In genomic region chr4:53825821-53826605, GRCm38 (mm10) we compare ENCODE assay signal across 8 mouse cellular contexts. TPM values are rescaled to one million over a fixed set of nuclear protein-coding genes. Genes with fewer than 3 reads are reported as not detected.
A peak's percentile ranks its signal among the peaks of the same experiment; 100 is the strongest.
DNase-seq lines count a peak whose midpoint lies in the region; ATAC-seq and TF ChIP-seq lines count a peak whose summit lies in the region.

Gene Tmem38b, plus strand, starts transcription at chr4:53826045.

- ATAC-seq in hindbrain, embryonic 14.5 days (ENCODE audit: low FRiP score) = peak; percentile 93
- peak; percentile 81 for ATAC-seq in megakaryocyte, adult 5-6 weeks (ENCODE audit: poor library complexity, severe bottlenecking)

- under 1% methylated on average over 52 of the region's 55 CpGs for WGBS in hindbrain, embryonic 14.5 days

- peak within 1 kb of the TSS; percentile 83 for H3K9ac ChIP-seq in hindbrain, embryonic 14.5 days

- peak within 1 kb of the TSS; percentile 66 for H3K4me3 ChIP-seq in hindbrain, embryonic 14.5 days (replicated peaks; ENCODE audit: low read length)
- peak within 1 kb of the TSS; percentile 100 for H3K4me3 ChIP-seq in left cerebral cortex, adult 2 months

- H3K4me1 ChIP-seq in hindbrain, embryonic 14.5 days (replicated peaks; ENCODE audit: control insufficient read depth, insufficient read depth, low read length) = 0 out of 2 replicates have a peak, but pooled peaks cover 3% of the 10 kb centered on the region

- H3K27ac ChIP-seq in hindbrain, embryonic 14.5 days = peak within 1 kb of the TSS; percentile 63
- H3K27ac ChIP-seq in left cerebral cortex, adult 2 months = peak within 1 kb of the TSS; percentile 90

- TF ChIP-seq CTCF in left cerebral cortex, adult 2 months (IDR thresholded peaks at IDR 0.05) = peak; percentile 34

- intact Hi-C loops in left cerebral cortex, adult 2 months (cut with DNase I) = loop anchor here (5.0 kb wide), 1 partner anchor 69 kb away; no protein-coding TSS in a partner anchor

- no peaks in the 10 kb centered on the region for H3K36me3 ChIP-seq in hindbrain, embryonic 14.5 days (replicated peaks; ENCODE audit: control insufficient read depth, insufficient read depth)

- no peaks in the 10 kb centered on the region for H3K9me3 ChIP-seq in hindbrain, embryonic 14.5 days (ENCODE audit: control insufficient read depth, low read length)

- peak within 1 kb of the TSS; percentile 68 for H3K4me2 ChIP-seq in hindbrain, embryonic 14.5 days (replicated peaks)

- no peaks in the 10 kb centered on the region for H3K27me3 ChIP-seq in hindbrain, embryonic 14.5 days (ENCODE audit: control insufficient read depth, insufficient read depth, low read length)

- peak; percentile 56 for DNase-seq in T-cell, adult 2 months (ENCODE audit: low spot score)
- peak; percentile 90 to 92 for DNase-seq in cerebellum, postnatal 14 days
- DNase-seq in frontal cortex, postnatal 25 days (ENCODE audit: low spot score in 2 of 2) = peak; percentile 32 to 49
- peak; percentile 87 for DNase-seq in hindbrain, embryonic 14.5 days (ENCODE audit: low spot score)
- DNase-seq in left cerebral cortex, adult 2 months (ENCODE audit: extremely low spot score in 1 of 2, low spot score in 2 of 2) = peak; percentile 72 to 74
- peak; percentile 68 for DNase-seq in right cerebral cortex, adult 18-20 months
- DNase-seq in urinary bladder, postnatal 10 days (ENCODE audit: low spot score) = peak; percentile 23

RNA-seq across cellular contexts. Expression of gene Tmem38b, which starts in this region (rescaled TPM):
- 6.3 and 8.7 TPM in 2 replicates for polyA plus RNA-seq in hindbrain, embryonic 14.5 days (2014; fragmentation: Nextera tagmentation; extraction: Ambion mirVana)
- 10 to 100 TPM; 11.0 to 14.0 TPM for total RNA-seq in left cerebral cortex, adult 2 months (2021)
- total RNA-seq in megakaryocyte, adult 5-6 weeks (2015) = 37.6 and 39.2 TPM in 2 replicates
- 15.3 and 18.3 TPM in 2 replicates for total RNA-seq in megakaryocyte, adult 5-6 weeks (2017)

Comparison
In these comparisons a context has a peak if more than half of its experiments do, and no peak if none do; other contexts are left out.
1. Peak in every context shown above with its lines: DNase-seq, ATAC-seq, H3K4me3 ChIP-seq and H3K27ac ChIP-seq.
2. DNase-seq: peak in every context shown above with its lines; median percentile 91 in cerebellum, postnatal 14 days; 87 in hindbrain, embryonic 14.5 days; 73 in left cerebral cortex, adult 2 months; 68 in right cerebral cortex, adult 18-20 months; 56 in T-cell, adult 2 months; 40 in frontal cortex, postnatal 25 days; 23 in urinary bladder, postnatal 10 days.